Mouse (Mus musculus) adrenal gland, postnatal 25 days (tissue): ENCODE data around the gene Mdm4. TPM values are rescaled to one million over a fixed set of nuclear protein-coding genes. Genes with fewer than 3 reads are reported as not detected.

Source experiments
- DNase-seq: peaks from one replicate; pipeline ENCODE4 v3.0.0; 2021; ENCODE audit warnings: mixed read lengths
- long read RNA-seq: library from polyadenylated mRNA; stranded (forward); transcript quantifications from one replicate; pipeline ENCODE4 v2.0.0, GENCODE M21; 2021
- total RNA-seq: library from RNA; stranded (reverse); gene quantifications from 2 replicates; pipeline ENCODE4 v1.2.3, GENCODE M21; 2021

The Mdm4 gene
- 91.6 and 115 TPM in 2 replicates for total RNA-seq
- long read RNA-seq, full-length matches to known transcripts = 5 of 10 reads
- long read RNA-seq, partial matches to known transcripts = 0 of 10 reads
- long read RNA-seq, other reads (novel, unspliced or antisense) = 5 of 10 reads

DNA sequence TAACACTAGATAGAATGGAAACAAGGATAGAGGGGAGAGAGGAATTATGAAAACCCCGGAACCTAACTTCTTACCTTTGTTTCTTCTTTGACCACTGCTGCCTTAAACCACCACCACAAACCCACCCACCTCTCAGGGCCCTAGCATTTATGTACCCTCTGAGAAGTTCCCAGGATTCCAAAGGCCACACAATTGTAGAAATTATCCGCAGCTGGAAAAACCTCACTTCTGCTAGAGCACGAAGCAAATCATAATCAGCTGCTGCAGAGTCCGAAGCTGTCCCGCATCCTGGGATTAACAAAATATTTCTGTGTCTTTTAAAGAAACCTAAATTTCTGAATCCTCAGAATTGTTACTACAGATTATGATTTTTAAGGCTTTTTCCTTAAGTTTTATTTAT is at the start of gene Mdm4:
Gene Mdm4, minus strand, starts transcription at position 101 of the 400 bp plus-strand sequence.
- DNase-seq = no peak

DNA sequence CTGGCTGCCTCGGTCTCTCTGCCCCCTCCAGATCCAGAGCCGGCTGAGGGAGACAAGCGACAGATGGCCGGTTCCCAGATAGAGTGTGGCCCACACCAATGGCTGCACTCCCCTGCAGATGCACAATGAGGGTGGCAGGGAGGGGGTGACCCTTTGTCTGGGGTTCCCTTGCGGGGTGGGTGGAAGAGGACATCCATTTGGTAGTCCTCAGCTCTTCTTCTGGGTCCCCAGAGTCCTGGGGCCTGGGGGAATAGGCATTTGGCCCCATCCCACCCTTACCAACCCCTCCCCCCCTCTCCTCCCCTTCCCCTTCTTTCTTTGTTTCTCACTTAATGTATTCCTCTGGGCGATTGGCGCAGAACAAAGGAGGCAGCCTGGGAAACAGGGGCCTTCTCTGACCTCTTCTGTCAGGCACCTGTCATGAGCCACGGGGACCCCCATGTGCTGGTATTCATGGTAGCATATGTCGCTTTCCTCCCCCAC is 49.8 kb upstream of the Mdm4 start:
- DNase-seq = no peak

DNA sequence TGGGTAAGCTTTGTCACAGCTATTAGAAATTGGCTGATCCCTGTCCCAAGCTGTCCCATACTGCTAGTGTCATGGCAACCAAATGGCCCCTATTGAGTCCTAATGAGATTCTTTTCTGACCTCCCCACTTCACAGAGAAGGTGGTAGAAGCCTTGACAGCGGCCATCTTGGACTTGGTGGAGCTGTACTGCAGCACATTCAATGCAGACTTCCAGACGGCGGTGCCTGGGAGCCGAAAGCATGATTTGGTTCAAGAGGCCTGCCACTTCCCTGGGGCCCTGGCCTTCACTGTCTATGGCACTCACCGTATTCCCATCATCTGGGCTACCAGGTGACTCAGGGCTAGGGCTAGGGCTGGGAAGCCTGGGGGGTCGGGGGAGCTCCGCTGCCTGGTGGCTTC is 49.1 kb upstream of the Mdm4 start:
- no peak for DNase-seq

DNA sequence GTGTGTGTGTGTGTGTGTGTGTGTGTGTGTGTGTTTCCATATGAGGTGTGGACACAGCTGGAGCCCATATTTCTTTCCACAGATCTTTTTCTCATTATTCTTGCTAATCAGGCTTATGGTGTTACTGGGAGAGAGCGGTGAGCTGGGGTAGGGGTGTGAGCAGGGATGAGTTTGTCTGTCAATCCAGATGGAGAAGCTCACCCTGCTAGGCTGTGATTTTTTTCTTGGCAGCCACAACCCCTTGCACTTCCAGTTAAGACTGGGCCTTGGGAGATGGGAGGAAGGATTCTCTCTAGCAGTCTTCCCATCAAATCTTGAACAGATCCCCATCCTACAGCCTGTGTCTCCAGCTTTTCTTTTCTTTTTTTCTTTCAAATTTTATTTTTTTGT is 48.0 kb upstream of the Mdm4 start:
- DNase-seq = no peak

DNA sequence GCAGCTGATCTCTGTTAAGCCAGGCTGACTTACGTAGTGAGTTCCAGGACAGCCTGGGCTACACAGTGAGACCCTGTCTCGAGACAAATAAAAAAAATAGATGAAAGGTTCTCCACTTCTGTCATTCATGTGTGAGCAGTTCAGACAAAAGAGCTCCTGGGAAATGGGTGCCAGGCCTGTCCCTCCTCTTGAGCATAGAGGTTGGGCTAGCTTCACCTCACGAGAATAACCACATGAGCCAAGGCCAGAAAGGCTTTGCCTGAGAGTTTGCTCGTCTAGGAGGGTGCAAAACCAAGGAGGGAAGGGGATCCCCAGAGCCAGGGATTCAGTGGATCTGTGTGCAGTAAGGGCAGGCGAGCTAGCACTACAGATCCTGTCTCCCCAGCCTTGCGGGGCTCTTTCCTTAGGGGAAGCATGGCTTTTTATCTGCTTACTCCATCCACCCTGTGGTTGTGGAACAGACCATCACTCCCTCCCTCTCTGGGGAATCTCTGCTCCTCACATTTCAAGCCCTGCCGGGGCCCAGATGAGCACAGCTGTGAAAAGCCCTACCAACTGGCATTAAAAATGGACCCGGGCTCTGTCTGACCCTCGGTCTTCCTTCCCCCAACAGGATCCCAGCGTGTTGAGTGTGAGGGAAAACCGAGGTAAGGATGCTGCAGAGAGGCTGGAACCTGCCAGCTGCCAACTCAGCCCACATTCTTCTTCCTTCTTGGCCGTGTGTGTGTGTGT is 47.4 kb upstream of the Mdm4 start:
- no peak for DNase-seq

DNA sequence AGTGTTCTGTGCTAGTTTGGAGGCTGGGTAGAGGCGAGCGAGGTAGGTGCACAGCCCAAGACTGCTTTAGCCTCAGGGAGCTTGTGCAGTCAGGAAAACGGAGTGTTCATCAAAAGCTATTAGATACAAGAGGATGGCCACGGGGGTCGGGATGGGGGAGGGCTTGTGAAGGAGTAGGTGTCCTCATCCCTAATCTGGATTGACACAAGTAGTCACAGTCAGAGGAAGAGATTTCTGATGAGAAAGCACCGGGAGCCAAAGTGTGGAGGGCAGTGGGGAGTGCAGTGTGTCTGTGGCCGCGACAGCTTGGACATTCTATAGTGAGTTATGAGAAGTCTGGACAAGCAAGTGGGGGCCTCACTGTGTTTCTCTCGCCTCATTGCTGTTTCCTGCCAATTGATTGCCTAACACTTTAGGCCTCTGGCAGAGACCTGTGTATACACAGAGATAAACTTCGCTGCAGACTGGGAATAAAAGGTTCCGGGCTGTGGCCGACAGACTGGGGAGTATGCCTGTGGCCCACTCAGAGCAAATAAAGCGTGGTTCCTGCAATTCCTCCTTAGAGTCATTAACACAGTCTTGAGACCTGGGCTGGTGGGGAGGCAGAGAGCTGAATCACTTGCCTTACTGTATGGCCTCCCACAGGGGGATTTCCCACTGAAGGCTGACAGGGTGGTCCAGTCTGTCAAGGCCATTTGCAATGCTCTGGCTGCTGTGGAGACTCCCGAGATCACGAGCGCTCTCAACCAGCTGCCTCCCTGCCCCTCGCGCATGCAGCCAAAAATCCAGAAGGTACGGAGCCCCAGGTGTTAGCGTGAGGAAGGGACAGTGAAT is 46.5 kb upstream of the Mdm4 start:
- no peak for DNase-seq

DNA sequence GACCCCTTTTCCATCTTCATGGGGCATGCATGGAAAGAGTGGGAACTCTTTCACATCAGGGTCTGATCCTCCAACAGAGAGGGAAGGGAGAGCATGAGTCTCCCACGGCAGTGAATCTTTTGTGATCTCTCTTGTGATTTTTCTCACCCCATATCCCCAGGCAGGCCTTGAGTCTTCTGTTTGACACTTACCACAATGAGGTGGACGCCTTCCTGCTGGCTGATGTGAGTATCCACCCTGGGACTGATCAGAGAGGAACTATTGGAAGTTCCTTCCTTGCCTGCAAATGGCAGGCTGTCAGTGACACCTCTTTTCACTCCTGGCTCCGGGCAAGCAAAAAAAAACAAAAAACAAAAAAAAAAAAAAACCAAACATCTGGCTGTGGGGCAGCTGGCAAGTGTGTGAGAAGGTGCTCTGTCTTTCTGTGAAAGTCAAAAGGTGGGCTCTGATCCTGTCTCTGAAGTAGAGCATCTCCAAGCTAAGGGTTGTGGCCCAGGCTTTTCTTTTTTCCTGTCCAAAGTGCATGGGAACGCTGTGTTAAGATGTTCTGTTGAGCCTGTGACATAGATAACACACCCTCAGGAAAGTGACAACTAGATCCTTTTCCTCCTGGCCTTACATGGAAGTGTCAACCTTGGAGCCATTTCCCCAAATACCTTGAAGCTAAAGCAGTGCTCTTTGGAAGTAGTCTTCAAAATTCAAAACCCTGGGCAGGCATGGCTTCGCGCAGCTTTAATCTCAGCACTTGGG is 45.5 kb upstream of the Mdm4 start:
- DNase-seq = no peak

DNA sequence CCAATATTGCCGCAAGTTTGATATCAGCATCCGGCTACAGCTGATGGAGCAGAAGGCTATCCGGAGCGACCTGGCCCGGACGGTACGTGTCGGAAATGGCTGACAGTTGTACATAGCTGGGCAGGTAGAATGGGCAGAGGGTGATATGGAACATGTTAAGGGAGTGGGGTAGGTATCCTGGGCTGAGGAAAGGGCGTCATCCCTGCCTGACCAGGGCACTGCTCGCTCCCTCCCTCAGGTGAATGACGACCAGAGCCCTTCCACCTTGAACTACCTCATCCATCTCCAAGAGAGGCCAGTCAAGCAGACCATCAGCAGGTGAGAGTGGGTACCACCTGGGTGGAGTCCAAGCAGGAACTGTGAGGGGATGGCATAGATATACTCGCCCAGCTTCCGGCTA is 44.2 kb upstream of the Mdm4 start:
- no peak for DNase-seq

DNA sequence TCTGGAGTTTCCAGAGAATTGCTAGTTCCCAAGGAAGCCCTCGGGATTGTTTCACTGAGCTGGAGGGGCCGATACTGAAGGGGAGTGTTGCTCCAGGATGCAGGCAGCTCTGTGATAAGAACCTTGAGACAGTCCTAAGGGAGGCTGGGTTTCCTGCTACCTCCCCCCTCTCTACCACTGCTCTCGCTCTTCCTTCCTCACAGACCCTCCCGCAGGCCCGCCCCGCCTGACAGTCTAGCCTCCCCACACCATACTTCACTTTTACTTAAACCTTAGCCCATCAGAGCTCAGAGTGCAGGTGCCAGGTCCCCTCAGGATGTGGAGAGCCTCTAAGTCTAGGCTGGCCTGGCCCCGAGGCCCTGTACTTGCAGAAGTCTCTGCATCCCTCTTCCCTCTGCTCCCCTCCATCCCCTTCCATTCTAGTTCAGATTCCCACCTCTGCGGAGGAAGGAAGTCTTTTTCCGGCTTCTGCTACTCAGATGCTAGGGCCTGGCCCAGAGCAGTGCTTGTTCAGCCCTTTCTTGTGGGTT is 43.0 kb upstream of the Mdm4 start:
- no peak for DNase-seq

DNA sequence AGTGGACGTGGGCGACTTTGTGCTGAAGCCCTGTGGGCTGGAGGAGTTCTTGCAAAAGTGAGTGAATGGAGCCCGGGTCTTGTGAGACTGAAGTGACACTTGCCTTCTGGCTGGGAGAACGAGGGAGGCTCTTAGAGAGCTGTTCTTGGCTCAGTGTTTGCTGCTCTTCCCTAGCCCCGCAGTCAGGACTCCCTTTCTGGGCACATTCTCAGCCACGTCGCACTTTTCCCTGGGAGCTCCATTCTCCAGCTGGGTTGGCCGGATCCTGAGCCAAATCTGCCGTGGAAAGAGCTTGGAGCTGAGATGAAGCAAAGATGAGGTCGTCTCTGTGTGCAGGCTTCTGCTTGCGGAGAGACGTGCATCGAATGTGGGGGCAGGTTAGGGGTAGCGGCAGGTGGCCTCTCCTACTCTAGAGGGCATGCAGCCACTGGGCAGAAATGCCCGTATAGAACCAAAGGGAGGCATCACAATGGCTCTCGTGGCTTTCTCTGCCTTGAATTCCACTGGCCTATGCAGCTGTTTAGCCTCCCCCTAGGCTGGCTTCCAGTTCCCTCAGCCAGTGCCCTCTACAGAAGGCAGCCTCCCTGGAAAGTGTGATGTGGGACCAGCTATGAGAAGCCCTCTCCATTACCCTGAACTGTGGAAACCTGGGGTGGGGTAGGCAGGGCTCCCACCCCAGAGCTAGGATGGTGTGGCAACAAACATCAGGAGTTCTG is 41.5 kb upstream of the Mdm4 start:
- no peak for DNase-seq

DNA sequence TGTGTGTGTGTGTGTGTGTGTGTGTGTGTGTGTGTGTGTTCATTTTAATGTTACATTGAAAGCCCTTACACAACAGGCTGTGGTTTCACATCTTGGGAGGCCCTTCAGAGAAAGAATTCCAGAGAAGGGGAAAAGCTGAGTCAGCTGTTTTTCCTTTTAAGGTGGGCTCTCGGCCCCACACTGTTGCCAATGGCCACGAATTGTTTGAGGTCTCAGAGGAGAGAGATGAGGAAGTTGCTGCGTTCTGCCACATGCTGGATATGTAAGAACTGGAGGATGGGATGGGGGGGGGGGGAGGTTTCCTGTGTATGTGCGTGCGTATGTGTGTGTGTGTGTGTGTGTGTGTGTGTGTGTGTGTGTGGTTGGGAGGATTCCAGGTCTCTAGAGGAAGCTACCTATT is 39.8 kb upstream of the Mdm4 start:
- no peak for DNase-seq

DNA sequence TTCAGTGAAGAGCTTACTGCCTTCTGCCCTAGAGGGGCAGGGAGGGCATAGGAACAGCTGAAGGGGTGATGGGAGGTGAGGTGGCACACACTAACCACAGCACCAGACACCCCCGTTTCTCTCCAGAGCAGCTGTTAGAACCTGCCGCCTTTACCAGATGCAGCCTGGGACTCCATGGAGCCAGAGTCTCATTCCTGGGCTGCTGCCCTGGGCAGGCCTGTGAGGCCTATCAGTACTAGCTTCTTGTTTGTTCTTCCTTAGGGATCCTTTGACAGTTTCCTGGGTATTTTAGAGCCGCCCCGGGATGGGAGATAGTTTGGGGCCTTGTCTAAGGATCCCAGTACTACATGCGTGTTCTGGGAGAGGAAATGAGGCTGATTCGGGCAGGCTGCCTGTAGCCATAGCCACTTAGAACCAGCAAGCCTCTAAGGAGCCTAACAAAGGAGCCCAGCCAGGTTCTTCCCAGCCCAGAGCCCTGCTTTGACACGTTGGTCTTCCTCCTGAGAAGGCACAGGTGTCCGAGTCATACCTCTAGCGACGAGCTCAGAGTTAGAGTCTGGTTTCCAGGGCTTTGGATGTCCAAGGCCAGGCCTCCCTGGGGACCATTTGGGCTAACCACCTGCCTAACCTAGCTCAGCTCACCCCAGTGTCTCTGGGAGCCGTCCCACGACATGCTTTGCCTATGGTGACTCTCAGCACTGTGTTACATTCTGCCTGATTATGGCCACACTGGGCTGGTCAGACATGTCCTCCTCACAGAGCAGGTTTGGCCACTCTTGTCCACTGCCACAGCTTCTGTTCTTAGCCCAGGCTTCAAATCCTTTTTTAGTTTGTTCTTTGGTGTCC is 39.1 kb upstream of the Mdm4 start:
- DNase-seq = no peak

DNA sequence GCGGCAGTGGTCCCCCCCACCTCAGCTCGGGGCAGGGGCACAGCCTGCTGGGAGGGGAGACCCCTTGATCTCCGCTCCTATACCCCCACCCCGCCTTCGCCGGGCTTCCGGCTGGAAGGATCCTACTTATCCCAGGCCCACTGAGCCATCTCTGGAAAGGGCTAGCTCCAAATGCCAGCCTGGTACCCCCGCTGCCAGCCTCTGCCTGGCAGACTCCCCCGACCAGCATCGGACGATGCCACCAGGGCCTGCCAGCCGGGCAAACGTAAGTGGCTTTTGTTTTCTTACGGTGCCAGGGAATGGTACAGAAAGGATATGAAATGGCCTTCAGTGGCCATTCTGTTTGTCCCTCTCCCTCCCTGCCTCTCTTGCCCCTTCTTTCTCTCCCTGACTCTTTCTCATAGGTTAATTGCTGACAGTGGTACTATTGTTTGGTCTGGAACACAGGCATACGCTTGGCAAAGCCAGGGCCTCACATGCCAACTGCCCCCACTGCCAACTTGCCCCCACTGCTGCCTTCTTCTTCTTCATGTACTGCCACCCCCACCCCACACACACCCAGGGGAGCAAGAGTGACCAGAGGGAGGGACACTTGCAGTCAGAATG is 38.4 kb upstream of the Mdm4 start:
- DNase-seq = no peak

DNA sequence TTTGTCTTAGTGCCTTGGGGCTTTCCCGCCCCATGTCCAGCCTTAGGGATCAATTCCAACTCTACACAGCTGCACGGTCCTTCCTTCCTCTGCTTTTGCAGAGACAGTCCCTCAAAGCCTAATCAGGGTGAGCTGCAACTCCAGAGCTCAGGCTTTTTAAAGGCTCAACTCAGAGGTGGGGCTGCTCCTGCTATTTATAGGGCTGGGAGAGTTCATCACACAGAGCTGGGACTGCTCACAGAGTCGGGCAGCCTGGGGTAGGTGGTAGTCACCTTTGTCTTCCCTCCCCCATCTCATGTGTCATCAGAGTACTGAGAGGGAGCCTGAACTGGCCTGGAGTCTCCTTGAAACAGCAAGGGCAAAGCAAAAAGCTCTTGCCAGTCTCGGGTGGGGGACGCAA is 37.9 kb upstream of the Mdm4 start:
- no peak for DNase-seq

DNA sequence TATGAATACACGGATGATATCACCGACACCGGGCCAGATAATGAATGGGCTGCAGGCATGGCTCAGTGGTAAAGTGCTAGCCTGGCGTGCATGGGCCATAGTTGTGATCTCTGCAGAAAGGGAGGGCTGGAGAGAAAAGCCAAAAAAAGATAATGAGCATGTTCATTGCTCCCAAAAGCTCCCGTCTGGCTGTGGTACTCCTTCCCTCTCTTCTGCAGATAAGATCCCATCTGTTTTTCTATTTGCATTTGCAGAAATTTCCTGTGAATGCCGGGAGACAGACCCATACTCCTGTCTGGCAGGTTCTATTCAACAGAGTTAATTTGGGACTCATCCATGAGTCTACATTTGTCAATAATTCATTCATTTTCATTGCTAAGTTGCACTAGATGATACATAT is 32.8 kb upstream of the Mdm4 start:
- no peak for DNase-seq

DNA sequence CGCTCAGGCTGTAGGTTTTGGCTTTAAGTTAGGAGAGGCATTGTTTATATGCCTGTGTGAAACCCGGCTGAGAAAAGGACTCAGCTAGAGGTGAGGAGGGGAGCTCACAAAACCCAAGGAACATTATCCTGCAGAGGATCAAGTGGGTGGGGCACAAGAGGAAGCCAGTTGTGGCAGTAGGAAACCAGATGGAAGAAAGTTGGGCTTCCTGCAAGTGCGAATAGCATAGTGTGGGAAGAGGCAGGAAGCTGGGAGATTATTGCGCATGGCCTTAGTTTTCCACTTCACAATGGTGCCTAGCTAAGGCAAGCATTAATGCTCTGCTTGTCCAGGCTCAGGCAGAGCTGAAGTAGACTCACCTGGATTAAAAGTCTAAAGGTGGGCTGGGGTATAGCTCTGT is 30.3 kb upstream of the Mdm4 start:
- no peak for DNase-seq

DNA sequence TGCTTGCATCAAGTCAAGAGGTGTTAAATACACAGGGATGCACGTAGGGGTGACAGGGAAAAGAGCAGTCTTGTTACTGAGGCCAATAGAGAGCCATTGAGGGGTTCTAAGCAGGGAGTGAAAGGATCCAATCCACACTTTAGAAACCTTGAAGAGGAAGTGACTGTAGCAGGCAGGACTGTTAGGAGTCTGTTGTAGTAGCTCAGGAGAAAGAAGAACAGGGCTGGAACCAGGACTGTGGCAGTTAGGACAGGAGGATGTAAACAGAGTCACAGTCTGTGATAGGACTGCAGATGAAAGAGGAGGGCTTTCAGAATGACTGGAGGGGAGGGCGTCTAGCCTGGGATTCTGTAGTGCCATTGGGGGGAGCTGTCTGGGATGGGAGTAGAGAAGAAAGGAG is 29.2 kb upstream of the Mdm4 start:
- no peak for DNase-seq

DNA sequence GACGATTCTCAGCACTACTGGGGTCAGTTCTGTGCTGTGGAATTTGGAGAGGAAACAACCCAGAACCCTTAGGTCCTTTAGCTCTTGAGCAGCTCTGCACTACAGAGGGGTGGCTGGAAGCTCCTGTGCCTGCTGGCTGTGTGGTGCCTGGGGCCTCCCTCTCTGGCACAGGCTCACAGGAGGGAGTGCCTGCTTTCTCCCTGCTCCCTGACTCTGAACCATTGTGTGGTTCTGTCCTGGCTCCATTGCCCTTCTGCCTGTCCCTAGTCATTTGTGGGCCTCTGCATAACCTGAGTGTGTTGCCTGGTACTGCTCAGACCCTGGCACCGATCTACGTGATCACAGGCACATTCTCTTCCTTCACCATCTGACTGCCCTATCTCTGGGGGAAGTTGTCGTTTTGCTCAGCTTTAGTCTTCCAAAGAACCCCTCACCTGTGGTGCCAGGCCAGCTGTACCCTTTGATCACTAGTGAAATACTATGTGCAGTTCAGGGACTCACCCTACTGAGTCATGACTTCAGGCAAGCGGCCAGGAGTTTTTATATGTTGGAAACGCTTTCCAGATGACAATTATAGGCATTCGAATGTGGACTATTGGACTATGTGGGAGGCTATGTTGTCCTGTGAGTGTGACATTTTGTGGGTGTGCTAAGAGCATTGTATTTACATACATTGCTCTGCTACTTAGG is 27.1 kb upstream of the Mdm4 start:
- DNase-seq = peak; percentile 72

DNA sequence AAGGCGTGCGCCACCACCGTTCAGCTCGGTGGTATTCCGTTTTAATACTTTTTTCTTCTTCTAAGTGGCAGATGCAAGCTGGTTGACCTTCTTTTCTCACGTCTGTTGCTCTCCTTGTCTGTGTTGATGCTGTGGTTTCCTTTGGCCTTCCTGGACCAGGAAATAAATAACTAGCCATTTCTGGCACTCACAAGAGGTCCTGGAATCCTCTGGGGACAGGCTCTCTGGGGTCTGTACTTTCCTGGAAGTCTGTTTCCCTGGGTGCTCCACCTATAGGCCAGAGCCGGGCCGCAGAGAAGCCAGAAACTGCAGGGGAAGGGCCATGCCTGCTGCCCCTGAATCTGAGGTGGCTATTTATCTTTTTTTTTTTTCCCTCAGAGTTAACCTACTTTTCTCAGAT is 24.0 kb upstream of the Mdm4 start:
- no peak for DNase-seq

DNA sequence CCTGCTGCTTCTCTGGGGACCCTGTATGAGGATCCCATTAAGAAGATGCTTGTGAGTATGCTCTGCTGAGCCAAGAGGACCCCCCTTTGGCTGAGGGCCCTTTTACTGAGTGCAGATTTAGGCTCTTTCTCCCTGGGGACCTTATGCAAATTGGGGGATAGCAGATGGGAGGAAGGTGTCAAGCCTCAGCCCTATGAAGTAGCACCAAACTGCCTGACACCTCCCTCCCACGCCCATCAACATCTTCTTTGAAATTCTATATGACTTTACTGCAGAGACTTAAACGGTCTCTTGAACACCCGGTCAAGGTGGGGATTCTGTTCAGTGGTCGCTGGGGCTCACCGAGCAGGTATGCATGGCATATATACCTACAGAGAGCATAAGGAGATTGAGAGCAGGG is 22.7 kb upstream of the Mdm4 start:
- no peak for DNase-seq
